Mouse (Mus musculus): ENCODE results near the gene Plac9b. TPM values are rescaled to one million over a fixed set of nuclear protein-coding genes. Genes with fewer than 3 reads are reported as not detected.
"Not testable (repeated sequence)": the region's sequence is repeated elsewhere in the genome, so short reads cannot be mapped to it uniquely, and the experiment has no call there.

The Plac9b gene
- 13.7 and 20.2 TPM in 2 replicates for polyA plus RNA-seq (2011; ENCODE audit: insufficient read depth, insufficient read length, low replicate concordance, missing spikeins)

GRCm38 (mm10) chr14:26182380-26182779, at the start of gene Plac9b:
Gene Plac9b, minus strand, starts transcription at chr14:26182480.
- no CpG with 5 or more reads among the region's 10 CpGs for WGBS
- H3K4me3 ChIP-seq (replicated peaks; ENCODE audit: control insufficient read depth, low read depth, low read length); H3K27ac ChIP-seq (ENCODE audit: control insufficient read depth, insufficient read depth, low read depth, low read length, poor library complexity); H3K4me1 ChIP-seq (ENCODE audit: control insufficient read depth, insufficient read depth, low read length): not testable (repeated sequence)

GRCm38 (mm10) chr14:26216233-26217000, 34.1 kb upstream of the Plac9b start:
- not testable (repeated sequence) for H3K27ac ChIP-seq (ENCODE audit: control insufficient read depth, insufficient read depth, low read depth, low read length, poor library complexity); H3K4me3 ChIP-seq (replicated peaks; ENCODE audit: control insufficient read depth, low read depth, low read length); H3K4me1 ChIP-seq (ENCODE audit: control insufficient read depth, insufficient read depth, low read length)
- no CpG with 5 or more reads among the region's 5 CpGs for WGBS

GRCm38 (mm10) chr14:26206926-26207247, 24.6 kb upstream of the Plac9b start, which contains the start of gene Tmem254b:
Gene Tmem254b, minus strand, starts transcription at chr14:26207041.
- not testable (repeated sequence) for H3K27ac ChIP-seq (ENCODE audit: control insufficient read depth, insufficient read depth, low read depth, low read length, poor library complexity); H3K4me1 ChIP-seq (ENCODE audit: control insufficient read depth, insufficient read depth, low read length); H3K4me3 ChIP-seq (replicated peaks; ENCODE audit: control insufficient read depth, low read depth, low read length)
- WGBS = no CpG with 5 or more reads among the region's 10 CpGs

GRCm38 (mm10) chr14:26206197-26206925, 24.1 kb upstream of the Plac9b start:
- not testable (repeated sequence) for H3K27ac ChIP-seq (ENCODE audit: control insufficient read depth, insufficient read depth, low read depth, low read length, poor library complexity); H3K4me3 ChIP-seq (replicated peaks; ENCODE audit: control insufficient read depth, low read depth, low read length); H3K4me1 ChIP-seq (ENCODE audit: control insufficient read depth, insufficient read depth, low read length)
- WGBS = no CpG with 5 or more reads among the region's 44 CpGs

GRCm38 (mm10) chr14:26197851-26198250, 15.6 kb upstream of the Plac9b start:
- no CpG with 5 or more reads among the region's 3 CpGs for WGBS
- H3K4me3 ChIP-seq (replicated peaks; ENCODE audit: control insufficient read depth, low read depth, low read length); H3K4me1 ChIP-seq (ENCODE audit: control insufficient read depth, insufficient read depth, low read length); H3K27ac ChIP-seq (ENCODE audit: control insufficient read depth, insufficient read depth, low read depth, low read length, poor library complexity): not testable (repeated sequence)

- H3K4me1 ChIP-seq (ENCODE audit: control insufficient read depth, insufficient read depth, low read length); H3K27ac ChIP-seq (ENCODE audit: control insufficient read depth, insufficient read depth, low read depth, low read length, poor library complexity); H3K4me3 ChIP-seq (replicated peaks; ENCODE audit: control insufficient read depth, low read depth, low read length): not testable (repeated sequence)
- no CpG with 5 or more reads among the region's 8 CpGs for WGBS
Measured at GRCm38 (mm10) chr14:26188361-26188760, 6.1 kb upstream of the Plac9b start.

GRCm38 (mm10) chr14:26186638-26187037, 4.4 kb upstream of the Plac9b start:
- H3K4me1 ChIP-seq (ENCODE audit: control insufficient read depth, insufficient read depth, low read length) = not testable (repeated sequence)
- no CpG with 5 or more reads among the region's 9 CpGs for WGBS

GRCm38 (mm10) chr14:26181660-26182059, 620 bp downstream of the Plac9b start:
- not testable (repeated sequence) for H3K4me1 ChIP-seq (ENCODE audit: control insufficient read depth, insufficient read depth, low read length); H3K27ac ChIP-seq (ENCODE audit: control insufficient read depth, insufficient read depth, low read depth, low read length, poor library complexity); H3K4me3 ChIP-seq (replicated peaks; ENCODE audit: control insufficient read depth, low read depth, low read length)
- WGBS = no CpG with 5 or more reads among the region's 10 CpGs

More at GRCm38 (mm10) chr14:26186638-26187037, 4.4 kb upstream of the Plac9b start:
- not testable (repeated sequence) for H3K4me3 ChIP-seq (replicated peaks; ENCODE audit: control insufficient read depth, low read depth, low read length); H3K27ac ChIP-seq (ENCODE audit: control insufficient read depth, insufficient read depth, low read depth, low read length, poor library complexity)

- not testable (repeated sequence) for H3K27ac ChIP-seq (ENCODE audit: control insufficient read depth, insufficient read depth, low read depth, low read length, poor library complexity); H3K4me3 ChIP-seq (replicated peaks; ENCODE audit: control insufficient read depth, low read depth, low read length); H3K4me1 ChIP-seq (ENCODE audit: control insufficient read depth, insufficient read depth, low read length)
- no CpG with 5 or more reads among the region's 6 CpGs for WGBS
Measured at GRCm38 (mm10) chr14:26175028-26175427, 7.3 kb downstream of the Plac9b start.

- not testable (repeated sequence) for H3K4me1 ChIP-seq (ENCODE audit: control insufficient read depth, insufficient read depth, low read length); H3K27ac ChIP-seq (ENCODE audit: control insufficient read depth, insufficient read depth, low read depth, low read length, poor library complexity); H3K4me3 ChIP-seq (replicated peaks; ENCODE audit: control insufficient read depth, low read depth, low read length)
- no CpG with 5 or more reads among the region's 3 CpGs for WGBS
Measured at GRCm38 (mm10) chr14:26173955-26174354, 8.3 kb downstream of the Plac9b start.

- not testable (repeated sequence) for H3K4me1 ChIP-seq (ENCODE audit: control insufficient read depth, insufficient read depth, low read length); H3K4me3 ChIP-seq (replicated peaks; ENCODE audit: control insufficient read depth, low read depth, low read length); H3K27ac ChIP-seq (ENCODE audit: control insufficient read depth, insufficient read depth, low read depth, low read length, poor library complexity)
- no CpG with 5 or more reads among the region's 12 CpGs for WGBS
Measured at GRCm38 (mm10) chr14:26165266-26165665, 17.0 kb downstream of the Plac9b start.

- H3K4me3 ChIP-seq (replicated peaks; ENCODE audit: control insufficient read depth, low read depth, low read length); H3K27ac ChIP-seq (ENCODE audit: control insufficient read depth, insufficient read depth, low read depth, low read length, poor library complexity); H3K4me1 ChIP-seq (ENCODE audit: control insufficient read depth, insufficient read depth, low read length): not testable (repeated sequence)
- WGBS = no CpG with 5 or more reads among the region's 5 CpGs
Measured at GRCm38 (mm10) chr14:26162423-26162822, 19.9 kb downstream of the Plac9b start.

GRCm38 (mm10) chr14:26161156-26161555, 21.1 kb downstream of the Plac9b start:
- H3K27ac ChIP-seq (ENCODE audit: control insufficient read depth, insufficient read depth, low read depth, low read length, poor library complexity); H3K4me3 ChIP-seq (replicated peaks; ENCODE audit: control insufficient read depth, low read depth, low read length); H3K4me1 ChIP-seq (ENCODE audit: control insufficient read depth, insufficient read depth, low read length): not testable (repeated sequence)
- WGBS = no CpG with 5 or more reads among the region's 9 CpGs

GRCm38 (mm10) chr14:26156032-26156431, 26.2 kb downstream of the Plac9b start:
- H3K4me1 ChIP-seq (ENCODE audit: control insufficient read depth, insufficient read depth, low read length); H3K27ac ChIP-seq (ENCODE audit: control insufficient read depth, insufficient read depth, low read depth, low read length, poor library complexity); H3K4me3 ChIP-seq (replicated peaks; ENCODE audit: control insufficient read depth, low read depth, low read length): not testable (repeated sequence)
- no CpG with 5 or more reads among the region's 7 CpGs for WGBS
